Mouse (Mus musculus) inflammation-experienced regulatory T-cells, adult 6 months (primary cell): ENCODE measurements around the gene Me1. TPM values are rescaled to one million over a fixed set of nuclear protein-coding genes. Genes with fewer than 3 reads are reported as not detected.

Experiments
- polyA plus RNA-seq, 3 experiments: library from polyadenylated mRNA; unstranded; fragments of 100-300 nt; shearing (Covaris generic); gene quantifications; one replicate each; pipeline ENCODE4 v1.2.1; 2017

Gene Me1
- polyA plus RNA-seq, 3 experiments from 2014 or later, result 0.09 TPM; not detected in 2

Other genes with a start within 250 kb of the Me1 start
- gene Ube2cbp, start 231.0 kb downstream of the Me1 start, polyA plus RNA-seq, result 1 to 10 TPM; 1.8 to 5.2 (median 4.7) TPM
- 10 to 100 TPM; 17.3 to 41.2 (median 32.1) TPM for gene Dop1a, start 228.8 kb downstream of the Me1 start, polyA plus RNA-seq
- 10 to 100 TPM; 16.4 to 21.3 (median 19.2) TPM for gene Pgm3, start 124.1 kb downstream of the Me1 start, polyA plus RNA-seq
- 1 to 10 TPM; 4.6 to 5.7 (median 5.6) TPM for gene Rwdd2a, start 124.0 kb downstream of the Me1 start, polyA plus RNA-seq
- not detected for gene Prss35, start 47.7 kb upstream of the Me1 start, polyA plus RNA-seq
- gene Snap91, start 184.7 kb upstream of the Me1 start, polyA plus RNA-seq, result under 1 TPM in 1 of 3 experiments, not detected in 2; 0.15 TPM